Mouse (Mus musculus) hindbrain, postnatal 0 days (tissue): ENCODE data around the gene Spdya. TPM values are rescaled to one million over a fixed set of nuclear protein-coding genes. Genes with fewer than 3 reads are reported as not detected.
A peak's percentile ranks its signal among the peaks of the same experiment; 100 is the strongest.

Experiments
- ATAC-seq: fragments of 200-750 bp; cut with Nextera tagmentation; 2 replicates; pipeline ENCODE4 v1.8.0; 2017; ENCODE audit warnings: mild to moderate bottlenecking, moderate TSS enrichment, moderate library complexity
- DNase-seq: peaks from one replicate; pipeline ENCODE4 v3.0.0-alpha.2; 2015; ENCODE audit warnings: low spot score
- H3K27ac ChIP-seq: fragments of 300-500 bp; sonication (generic); 2 replicates; pipeline ENCODE4 v1.5.1; 2014; ENCODE audit warnings: mild to moderate bottlenecking
- H3K27me3 ChIP-seq: fragments of 300-500 bp; sonication (generic); 2 replicates; pipeline ENCODE4 v1.6.1; 2014; ENCODE audit warnings: low read length, mixed read lengths; ENCODE audit not compliant: insufficient read depth
- H3K36me3 ChIP-seq: fragments of 300-500 bp; sonication (generic); 2 replicates; pipeline ENCODE4 v1.6.1; 2014; ENCODE audit warnings: low read length, mixed read lengths; ENCODE audit not compliant: insufficient read depth
- H3K4me1 ChIP-seq: fragments of 300-500 bp; sonication (generic); 2 replicates; pipeline ENCODE4 v1.6.1; 2014; ENCODE audit warnings: antibody characterized with exemption, low read length, mixed read lengths; ENCODE audit not compliant: insufficient read depth
- H3K4me2 ChIP-seq: fragments of 300-500 bp; sonication (generic); 2 replicates; pipeline ENCODE4 v1.6.1; 2014; ENCODE audit warnings: low read depth, mild to moderate bottlenecking, low read length, moderate library complexity, mixed read lengths
- H3K4me3 ChIP-seq: fragments of 300-500 bp; sonication (generic); 2 replicates; pipeline ENCODE4 v1.5.1; 2014; ENCODE audit warnings: low read length
- H3K9ac ChIP-seq: fragments of 300-500 bp; sonication (generic); replicated peaks from 2 replicates; pipeline ENCODE4 v1.6.1; 2014; ENCODE audit warnings: mild to moderate bottlenecking, low read length, moderate library complexity, mixed read lengths
- H3K9me3 ChIP-seq: fragments of 300-500 bp; sonication (generic); 2 replicates; pipeline ENCODE4 v1.6.1; 2016; ENCODE audit warnings: low read length, mixed read lengths
- CTCF ChIP-seq: IDR thresholded peaks from 2 replicates; pipeline ENCODE4 v1.5.1; 2016; ENCODE audit warnings: antibody characterized with exemption, control low read depth, low read depth
- WGBS: fragments of 180-500 bp; shearing (Covaris S2); extraction: QIAGEN DNeasy Blood & Tissue Kit; methylation state at CpG from one replicate; pipeline ENCODE4 v1.1.7; 2014; 5-methylcytosine and 5-hydroxymethylcytosine counted together
- polyA plus RNA-seq: library from polyadenylated mRNA; unstranded; fragments of >200 nt; fragmentation: Nextera tagmentation; extraction: Ambion mirVana; gene quantifications from 2 replicates; pipeline ENCODE4 v1.2.1, GENCODE M21; 2015
- total RNA-seq: library from RNA; depleted of rRNA; stranded (reverse); fragments of >200 nt; gene quantifications from 2 replicates; pipeline ENCODE4 v1.2.3, GENCODE M21; 2014

The Spdya gene
- total and polyA plus RNA-seq, 2 experiments from 2014 or later: 0.47 to 2.4 TPM

GRCm38 (mm10) chr17:71598659-71599554 is 47.0 kb downstream of the Spdya start:
- Histone ChIP-seq H3K27me3 (no peaks in the 10 kb centered on the region), H3K4me1 (peaks cover 13% of the 10 kb centered on the region), H3K4me3 (peak overlapping the region; percentile 78), H3K27ac (peak overlapping the region; percentile 84), H3K36me3 (no peaks in the 10 kb centered on the region), H3K9ac (peak overlapping the region; percentile 76), H3K4me2 (peak overlapping the region; percentile 93), H3K9me3 (no peaks in the 10 kb centered on the region)
- peak; percentile 97 for DNase-seq
- no peak for TF ChIP-seq CTCF
- peak; percentile 99 for ATAC-seq
- 5% methylated on average over 42 of the region's 42 CpGs for WGBS

- Histone ChIP-seq H3K36me3 (no peaks in the 10 kb centered on the region; the same call in 1 of the 2 replicates), H3K4me2 (peak within 1 kb of the TSS; percentile 81), H3K4me3 (peak within 1 kb of the TSS; percentile 100), H3K4me1 (peaks cover 15% of the 10 kb centered on the region), H3K9ac (peak within 1 kb of the TSS; percentile 91), H3K9me3 (no peaks in the 10 kb centered on the region), H3K27me3 (no peaks in the 10 kb centered on the region), H3K27ac (peak within 1 kb of the TSS; percentile 64; the same call in 1 of the 2 replicates)
- ATAC-seq: peak; percentile 100
- 7% methylated on average over 40 of the region's 40 CpGs for WGBS
- peak; percentile 98 for DNase-seq
- TF ChIP-seq CTCF: no peak
Measured at GRCm38 (mm10) chr17:71615638-71616318, 63.9 kb downstream of the Spdya start, which contains the start of gene Wdr43. Gene Wdr43, plus strand, starts transcription at chr17:71615895.

GRCm38 (mm10) chr17:71616319-71617032 is 64.6 kb downstream of the Spdya start:
- ATAC-seq (peak; percentile 78), DNase-seq (peak; percentile 25)
- whole genome bisulfite sequencing: under 1% methylated on average over 56 of the region's 73 CpGs
- Histone ChIP-seq H3K36me3 (no peaks in the 10 kb centered on the region; the same call in 1 of the 2 replicates), H3K4me2 (peak overlapping the region; percentile 81), H3K9me3 (no peaks in the 10 kb centered on the region), H3K4me3 (peak overlapping the region; percentile 100), H3K27me3 (no peaks in the 10 kb centered on the region), H3K4me1 (peaks cover 15% of the 10 kb centered on the region), H3K9ac (peak overlapping the region; percentile 91), H3K27ac (peak overlapping the region; percentile 64; the same call in 1 of the 2 replicates)
- no peak for TF ChIP-seq CTCF

- peak overlapping the region; percentile 91 for H3K9ac ChIP-seq
- H3K4me2 ChIP-seq: peak overlapping the region; percentile 81
- no peak for DNase-seq
- ATAC-seq: no peak
- H3K4me1 ChIP-seq: peaks cover 15% of the 10 kb centered on the region
- no peaks in the 10 kb centered on the region for H3K27me3 ChIP-seq
- 0% methylated on average over 10 of the region's 10 CpGs for WGBS
- H3K36me3 ChIP-seq: no peaks in the 10 kb centered on the region; the same call in 1 of the 2 replicates
- H3K27ac ChIP-seq: no peak overlapping the region
- peak overlapping the region; percentile 100 for H3K4me3 ChIP-seq
- H3K9me3 ChIP-seq: no peaks in the 10 kb centered on the region
- no peak for TF ChIP-seq CTCF
Measured at GRCm38 (mm10) chr17:71617033-71617362, 65.1 kb downstream of the Spdya start.

GRCm38 (mm10) chr17:71617974-71618373 is 66.1 kb downstream of the Spdya start:
- 72% methylated on average over 4 of the region's 4 CpGs for WGBS
- TF ChIP-seq CTCF: no peak
- no peaks in the 10 kb centered on the region for H3K9me3 ChIP-seq
- H3K4me3 ChIP-seq: no peak overlapping the region
- ATAC-seq (no peak), DNase-seq (no peak)
- no peaks in the 10 kb centered on the region for H3K27me3 ChIP-seq
- no peak overlapping the region for H3K9ac ChIP-seq
- H3K36me3 ChIP-seq: no peaks in the 10 kb centered on the region; the same call in 1 of the 2 replicates
- H3K4me2 ChIP-seq: peak overlapping the region; percentile 81; the same call in 1 of the 2 replicates
- H3K4me1 ChIP-seq: peaks cover 15% of the 10 kb centered on the region
- no peak overlapping the region for H3K27ac ChIP-seq

GRCm38 (mm10) chr17:71631806-71632205 is 79.9 kb downstream of the Spdya start:
- no peaks in the 10 kb centered on the region for H3K27me3 ChIP-seq
- DNase-seq (no peak), ATAC-seq (no peak)
- no peak overlapping the region for H3K27ac ChIP-seq
- no peak overlapping the region for H3K4me3 ChIP-seq
- TF ChIP-seq CTCF: no peak
- H3K4me2 ChIP-seq: no peak overlapping the region
- no peaks in the 10 kb centered on the region for H3K9me3 ChIP-seq
- H3K4me1 ChIP-seq: no peaks in the 10 kb centered on the region
- WGBS: 93% methylated on average over 10 of the region's 10 CpGs
- peaks cover 37% of the 10 kb centered on the region for H3K36me3 ChIP-seq
- H3K9ac ChIP-seq: no peak overlapping the region
